Mouse (Mus musculus) embryonic fibroblast, embryonic 13.5 days (primary cell): ENCODE measurements at regions not wholly inside any gene's neighbourhood (a gene's known extent, or its start where the extent isn't known, plus 50 kb on each side); places are given as distances from the start of the nearest gene placed in this dataset.

Experiments used
- CTCF ChIP-seq: IDR thresholded peaks from 2 replicates; pipeline ENCODE4 v1.5.1; 2011; ENCODE audit warnings: mild to moderate bottlenecking, control low read depth, low read length, moderate library complexity, borderline replicate concordance; ENCODE audit not compliant: insufficient read depth
- POLR2A ChIP-seq: IDR thresholded peaks from 2 replicates; pipeline ENCODE4 v1.6.1; 2011; ENCODE audit warnings: low read depth, mild to moderate bottlenecking, control low read depth, low read length, moderate library complexity

DNA sequence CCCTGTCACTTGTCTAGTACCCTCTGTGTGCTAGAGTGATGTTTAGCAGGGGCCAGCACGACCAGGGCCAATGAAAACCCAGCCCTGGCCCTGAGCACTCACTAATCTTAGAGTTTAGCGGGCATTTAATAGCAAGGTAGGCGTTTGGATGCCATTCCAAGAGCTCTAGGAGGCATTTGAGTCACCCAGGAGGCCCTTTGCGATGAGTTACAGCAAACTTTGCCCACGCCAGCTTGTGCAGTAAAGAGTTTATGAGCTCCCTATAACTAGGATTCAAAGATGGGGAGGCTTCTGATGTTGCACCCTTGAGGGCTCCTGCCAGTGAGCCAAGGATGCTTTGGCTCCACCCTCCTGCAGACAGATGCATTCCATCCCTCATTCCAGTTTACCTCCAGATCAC, 150.8 kb downstream of the Plpp3 start:
- TF ChIP-seq CTCF (no peak), POLR2A (no peak)
